ENCODE assay signal across 8 mouse cellular contexts in genomic region chr17:87570676-87571344, GRCm38 (mm10).
DNase-seq lines count a peak whose midpoint lies in the region; ATAC-seq lines count a peak whose summit lies in the region.

No protein-coding gene starts in this region.

- H3K27ac ChIP-seq in kidney, embryonic 16.5 days (ENCODE audit: low read length), result no peak overlapping the region
- H3K27ac ChIP-seq in intestine, embryonic 16.5 days (ENCODE audit: low read length), result peak overlapping the region; percentile 74; the same call in 1 of the 2 replicates
- H3K27ac ChIP-seq in neural tube, embryonic 11.5 days (ENCODE audit: low read depth, low read length), result no peak overlapping the region

- H3K4me2 ChIP-seq in kidney, embryonic 16.5 days (replicated peaks; ENCODE audit: low read depth, low read length), result peak overlapping the region; percentile 52; the same call in 1 of the 2 replicates
- 0 out of 2 replicates have a peak overlapping the region, but pooled peaks have one; percentile 54 for H3K4me2 ChIP-seq in intestine, embryonic 16.5 days (ENCODE audit: low read depth, low read length)
- 0 out of 2 replicates have a peak overlapping the region, but pooled peaks have one; percentile 21 for H3K4me2 ChIP-seq in neural tube, embryonic 11.5 days (ENCODE audit: low read depth)

- H3K27me3 ChIP-seq in kidney, embryonic 16.5 days (ENCODE audit: insufficient read depth, low read length), result no peaks in the 10 kb centered on the region
- no peaks in the 10 kb centered on the region for H3K27me3 ChIP-seq in intestine, embryonic 16.5 days (replicated peaks; ENCODE audit: control insufficient read depth, insufficient read depth, low read length)
- no peaks in the 10 kb centered on the region for H3K27me3 ChIP-seq in neural tube, embryonic 11.5 days (ENCODE audit: control insufficient read depth, insufficient read depth, low read length)

- no peak overlapping the region; the same call in 1 of the 2 replicates for H3K9ac ChIP-seq in kidney, embryonic 16.5 days (replicated peaks; ENCODE audit: low read length)
- H3K9ac ChIP-seq in intestine, embryonic 16.5 days (ENCODE audit: low read depth, low read length), result peak overlapping the region; percentile 48; the same call in 1 of the 2 replicates
- no peak overlapping the region for H3K9ac ChIP-seq in neural tube, embryonic 11.5 days (ENCODE audit: low read length)

- no peak overlapping the region for H3K4me3 ChIP-seq in kidney, embryonic 16.5 days (ENCODE audit: low read length)
- no peak overlapping the region; the same call in 1 of the 2 replicates for H3K4me3 ChIP-seq in intestine, embryonic 16.5 days (ENCODE audit: low read length)
- H3K4me3 ChIP-seq in neural tube, embryonic 11.5 days (ENCODE audit: low read depth, low read length), result no peak overlapping the region

- no peaks in the 10 kb centered on the region for H3K9me3 ChIP-seq in kidney, embryonic 16.5 days (ENCODE audit: low read length)
- no peaks in the 10 kb centered on the region for H3K9me3 ChIP-seq in intestine, embryonic 16.5 days (ENCODE audit: control insufficient read depth, low read length)
- H3K9me3 ChIP-seq in neural tube, embryonic 11.5 days (ENCODE audit: control insufficient read depth, low read length), result no peaks in the 10 kb centered on the region

- no peaks in the 10 kb centered on the region for H3K36me3 ChIP-seq in kidney, embryonic 16.5 days (ENCODE audit: insufficient read depth, low read length)
- no peaks in the 10 kb centered on the region for H3K36me3 ChIP-seq in intestine, embryonic 16.5 days (ENCODE audit: control insufficient read depth, insufficient read depth, low read length)
- H3K36me3 ChIP-seq in neural tube, embryonic 11.5 days (ENCODE audit: control insufficient read depth, insufficient read depth, low read length), result no peaks in the 10 kb centered on the region

- DNase-seq in kidney, adult 8-10 months, result no peak
- peak; percentile 52 for DNase-seq in embryo, embryonic 11 days
- DNase-seq in neural tube, embryonic 11.5 days (ENCODE audit: low spot score), result peak; percentile 45
- no peak for DNase-seq in left cerebral cortex, adult 8-10 months (ENCODE audit: low spot score in 2 of 2)
- no peak for DNase-seq in kidney, adult 9 months

- no peak for ATAC-seq in kidney, embryonic 16.5 days (ENCODE audit: low FRiP score, low TSS enrichment)
- no peak for ATAC-seq in intestine, embryonic 16.5 days
- no peak; the same call in 1 of the 2 replicates for ATAC-seq in neural tube, embryonic 11.5 days (ENCODE audit: insufficient read depth, low FRiP score, low TSS enrichment)
- no peak for ATAC-seq in CD4-positive, CD25-positive, alpha-beta regulatory T cell, adult 4 months

- H3K4me1 ChIP-seq in kidney, embryonic 16.5 days (ENCODE audit: insufficient read depth, low read length), result 0 out of 2 replicates have a peak, but pooled peaks cover 14% of the 10 kb centered on the region
- H3K4me1 ChIP-seq in intestine, embryonic 16.5 days (ENCODE audit: control insufficient read depth, insufficient read depth, low read length), result peaks cover 21% of the 10 kb centered on the region
- no peaks in the 10 kb centered on the region; the same call in 1 of the 2 replicates for H3K4me1 ChIP-seq in neural tube, embryonic 11.5 days (ENCODE audit: control insufficient read depth, insufficient read depth, low read length)

- WGBS in kidney, embryonic 16.5 days, result 62% methylated on average over 18 of the region's 18 CpGs
- 49% methylated on average over 18 of the region's 18 CpGs for WGBS in intestine, embryonic 16.5 days
- 43% methylated on average over 18 of the region's 18 CpGs for WGBS in neural tube, embryonic 11.5 days

Comparison
In these comparisons a context has a peak if more than half of its experiments do, and no peak if none do; other contexts are left out.
1. DNase-seq: peak in embryo, embryonic 11 days (single experiment) and neural tube, embryonic 11.5 days (single experiment); none in kidney, adult 8-10 months (0 of 2), left cerebral cortex, adult 8-10 months (0 of 2) and kidney, adult 9 months (single experiment).
2. Peak in every context shown above with its lines, with median percentiles within 50 percentile points of each other: H3K4me2 ChIP-seq.